Mouse (Mus musculus) CD4-positive naive resting alpha-beta T cell, adult 57 days (primary cell): ENCODE results near the gene Gm17324. TPM values are rescaled to one million over a fixed set of nuclear protein-coding genes. Genes with fewer than 3 reads are reported as not detected.

Experiments
- total RNA-seq: library from RNA; stranded (reverse); gene quantifications from one replicate; pipeline ENCODE4 v1.2.4, GENCODE M21; 2023

Gene Gm17324
- 0.65 TPM for total RNA-seq

GRCm38 (mm10) chr9:78447973-78448873 lies at the start of gene Gm17324, which contains the start of gene Mto1:
TSS of gene Gm17324 (minus strand) at chr9:78448786.
TSS of gene Mto1 (plus strand) at chr9:78448208.

GRCm38 (mm10) chr9:78488890-78489420 lies 40.4 kb upstream of the Gm17324 start, which contains the start of gene Eef1a1:
TSS of gene Eef1a1 (minus strand) at chr9:78489151.

GRCm38 (mm10) chr9:78442579-78443392 lies 5.8 kb downstream of the Gm17324 start, which contains the start of gene Cgas:
TSS of gene Cgas (minus strand) at chr9:78443237.

Other genes starting within 250 kb of the Gm17324 start
- gene Gsta1, start 218.1 kb downstream of the Gm17324 start, total RNA-seq, result not detected
- not detected for gene Gm3776, start 191.7 kb downstream of the Gm17324 start, total RNA-seq
- not detected for gene Gm10639, start 158.9 kb downstream of the Gm17324 start, total RNA-seq
- gene Omt2a, start 134.0 kb downstream of the Gm17324 start, total RNA-seq, result not detected
- gene Omt2b, start 121.2 kb downstream of the Gm17324 start, total RNA-seq, result not detected
- not detected for gene Gsta2, start 93.0 kb downstream of the Gm17324 start, total RNA-seq
- gene Dppa5a, start 80.6 kb downstream of the Gm17324 start, total RNA-seq, result not detected
- gene Ooep, start 70.1 kb downstream of the Gm17324 start, total RNA-seq, result not detected
- 0.41 TPM for gene Ddx43, start 53.0 kb downstream of the Gm17324 start, total RNA-seq
- 2.4 TPM for gene Cgas, start 5.5 kb downstream of the Gm17324 start, total RNA-seq
- gene Mto1, start 578 bp downstream of the Gm17324 start, total RNA-seq, result 23.9 TPM
- 10,804 TPM for gene Eef1a1, start 40.4 kb upstream of the Gm17324 start, total RNA-seq
- gene Slc17a5, start 139.3 kb upstream of the Gm17324 start, total RNA-seq, result 6.9 TPM
- not detected for gene Cd109, start 166.8 kb upstream of the Gm17324 start, total RNA-seq